Mouse (Mus musculus): ENCODE data around the gene Dnmt3a.

- no peak for TF ChIP-seq CTCF (IDR thresholded peaks at IDR 0.05; ENCODE audit: borderline replicate concordance, insufficient read depth, low read depth, low read length)
- no peak for TF ChIP-seq POLR2A (IDR thresholded peaks at IDR 0.05; ENCODE audit: borderline replicate concordance, insufficient read depth, low read length)
Measured at GRCm38 (mm10) chr12:3854419-3854818, 48.6 kb downstream of the Dnmt3a start.
